Mouse (Mus musculus) embryonic fibroblast, embryonic 13.5 days (primary cell): ENCODE data around the gene Atf6.

Experiments used
- CTCF ChIP-seq: IDR thresholded peaks from 2 replicates; pipeline ENCODE4 v1.5.1; 2011; ENCODE audit warnings: mild to moderate bottlenecking, control low read depth, low read length, moderate library complexity, borderline replicate concordance; ENCODE audit not compliant: insufficient read depth
- POLR2A ChIP-seq: IDR thresholded peaks from 2 replicates; pipeline ENCODE4 v1.6.1; 2011; ENCODE audit warnings: low read depth, mild to moderate bottlenecking, control low read depth, low read length, moderate library complexity

DNA sequence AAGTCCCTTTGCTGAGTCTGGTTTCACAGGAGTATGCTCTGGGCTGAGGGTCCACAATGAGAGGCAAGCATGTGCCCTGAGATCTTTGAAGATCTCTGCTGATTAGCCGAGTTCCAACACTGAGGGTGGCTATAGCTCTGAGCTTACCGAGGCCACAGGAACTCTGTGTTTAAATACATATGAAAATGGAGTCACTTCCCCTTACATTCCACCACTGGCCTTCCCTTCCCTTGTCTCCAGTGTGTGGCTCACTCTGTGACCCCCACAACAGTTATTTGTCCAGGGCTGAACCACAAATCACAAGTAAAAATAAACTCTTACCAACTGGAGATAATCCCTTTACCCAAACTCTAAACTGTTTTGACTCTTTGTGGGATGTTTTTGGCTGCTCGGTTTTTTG is 158.5 kb downstream of the Atf6 start:
- TF ChIP-seq CTCF, result no peak
- TF ChIP-seq POLR2A, result no peak
